Mouse (Mus musculus): Measurements from ENCODE around the gene Sumf2.
A peak's percentile ranks its signal among the peaks of the same experiment; 100 is the strongest.
"Not testable (repeated sequence)": the region's sequence is repeated elsewhere in the genome, so short reads cannot be mapped to it uniquely, and the experiment has no call there.

Gene Sumf2

GRCm38 (mm10) chr5:129846752-129847557 lies at the start of gene Sumf2:
Sumf2 (plus strand) TSS chr5:129846986.
- DNase-seq (ENCODE audit: extremely low read depth, low read depth, low spot score) = peak; percentile 58

GRCm38 (mm10) chr5:129844848-129845247 lies 1.9 kb upstream of the Sumf2 start:
- peak; percentile 59 for DNase-seq (ENCODE audit: extremely low read depth, low read depth, low spot score)

- DNase-seq (ENCODE audit: extremely low read depth, low read depth, low spot score) = no peak
These were observed 703 bp downstream of the Sumf2 start for GRCm38 (mm10) chr5:129847558-129847820.

GRCm38 (mm10) chr5:129855163-129855562 lies 8.4 kb downstream of the Sumf2 start:
- DNase-seq (ENCODE audit: extremely low read depth, low read depth, low spot score) = no peak

DNA sequence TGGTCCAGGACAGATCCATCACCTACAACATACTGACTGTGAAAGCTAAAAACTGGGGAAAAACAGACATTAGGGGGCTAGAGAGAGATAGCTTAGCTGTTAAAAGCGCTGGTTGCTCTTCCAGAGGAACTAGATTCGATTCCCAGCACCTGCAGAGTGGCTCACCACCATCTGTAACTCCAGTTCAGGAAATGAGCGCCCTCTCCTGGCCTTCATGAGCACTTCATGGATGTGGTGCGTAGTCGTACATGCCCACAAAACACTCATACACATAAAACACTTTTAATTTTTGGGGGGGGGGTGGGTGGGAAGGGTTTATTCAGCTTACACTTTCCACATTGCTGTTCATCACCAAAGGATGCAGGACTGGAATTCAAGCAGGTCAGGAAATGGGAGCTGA lies 9.6 kb downstream of the Sumf2 start:
- DNase-seq (ENCODE audit: extremely low read depth, low read depth, low spot score) = no peak

DNA sequence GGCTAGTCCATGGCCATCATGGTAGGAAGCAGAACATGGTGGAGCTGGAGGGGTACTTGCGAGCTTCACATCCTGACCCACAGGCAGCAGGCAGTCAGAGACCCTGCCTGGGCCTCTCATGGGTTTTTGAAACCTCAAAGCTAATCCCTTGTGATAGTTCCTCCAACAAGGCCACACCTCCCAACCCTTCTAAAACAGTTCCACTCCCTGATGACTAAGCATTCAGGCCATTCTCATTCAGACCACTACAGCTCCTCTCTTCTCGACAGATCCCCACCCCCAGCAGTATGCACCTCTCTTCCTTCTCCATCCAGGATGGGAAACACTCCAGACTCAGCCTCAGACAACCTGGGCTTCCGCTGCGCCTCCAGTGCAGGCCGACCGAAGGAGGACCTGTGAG lies 15.5 kb downstream of the Sumf2 start:
- DNase-seq (ENCODE audit: extremely low read depth, low read depth, low spot score) = no peak

GRCm38 (mm10) chr5:129864467-129864866 lies 17.7 kb downstream of the Sumf2 start:
- no peak for DNase-seq (ENCODE audit: extremely low read depth, low read depth, low spot score)

GRCm38 (mm10) chr5:129865841-129866240 lies 19.1 kb downstream of the Sumf2 start:
- DNase-seq (ENCODE audit: extremely low read depth, low read depth, low spot score) = no peak

GRCm38 (mm10) chr5:129869238-129869995 lies 22.6 kb downstream of the Sumf2 start:
- no peak for DNase-seq (ENCODE audit: extremely low read depth, low read depth, low spot score)

DNA sequence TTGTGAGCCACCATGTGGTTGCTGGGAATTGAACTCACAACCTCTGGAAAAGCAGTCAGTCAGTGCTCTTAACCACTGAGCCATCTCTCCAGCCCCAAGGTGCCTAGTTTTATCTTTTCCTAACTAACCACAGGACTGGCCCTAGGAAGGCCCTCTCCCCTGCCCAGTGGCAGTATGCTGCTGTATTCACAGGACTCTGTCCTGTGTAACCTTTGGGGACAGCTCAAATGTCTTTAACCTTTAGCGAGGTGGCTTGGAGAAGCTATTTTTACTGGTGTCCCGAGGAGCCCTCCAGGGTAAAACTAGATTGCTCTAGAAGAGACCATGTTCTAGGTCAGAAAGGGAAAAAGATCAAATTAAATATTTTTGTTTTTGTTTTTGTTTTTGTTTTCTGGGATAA lies 24.5 kb downstream of the Sumf2 start:
- no peak for DNase-seq (ENCODE audit: extremely low read depth, low read depth, low spot score)

- DNase-seq (ENCODE audit: extremely low read depth, low read depth, low spot score) = no peak
These were observed 27.2 kb downstream of the Sumf2 start for GRCm38 (mm10) chr5:129873942-129874341.

DNA sequence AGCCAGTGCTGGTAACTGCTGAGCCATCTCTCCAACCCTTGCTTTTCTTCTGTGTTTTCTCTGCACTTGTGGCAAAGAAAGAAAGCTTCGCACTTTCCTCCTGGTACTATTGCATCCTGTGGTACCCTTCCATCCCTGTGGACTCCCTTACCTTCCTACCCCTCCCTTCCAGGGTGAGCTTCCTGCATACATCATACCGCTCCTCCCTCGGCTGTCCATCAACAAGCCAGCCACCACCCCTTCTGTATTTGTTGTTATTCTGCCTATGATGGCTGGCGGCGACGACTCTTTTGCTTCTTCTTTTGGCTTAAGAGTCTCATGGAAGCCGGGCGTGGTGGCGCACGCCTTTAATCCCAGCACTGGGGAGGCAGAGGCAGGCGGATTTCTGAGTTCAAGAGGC lies 28.3 kb downstream of the Sumf2 start:
- DNase-seq (ENCODE audit: extremely low read depth, low read depth, low spot score) = no peak

DNA sequence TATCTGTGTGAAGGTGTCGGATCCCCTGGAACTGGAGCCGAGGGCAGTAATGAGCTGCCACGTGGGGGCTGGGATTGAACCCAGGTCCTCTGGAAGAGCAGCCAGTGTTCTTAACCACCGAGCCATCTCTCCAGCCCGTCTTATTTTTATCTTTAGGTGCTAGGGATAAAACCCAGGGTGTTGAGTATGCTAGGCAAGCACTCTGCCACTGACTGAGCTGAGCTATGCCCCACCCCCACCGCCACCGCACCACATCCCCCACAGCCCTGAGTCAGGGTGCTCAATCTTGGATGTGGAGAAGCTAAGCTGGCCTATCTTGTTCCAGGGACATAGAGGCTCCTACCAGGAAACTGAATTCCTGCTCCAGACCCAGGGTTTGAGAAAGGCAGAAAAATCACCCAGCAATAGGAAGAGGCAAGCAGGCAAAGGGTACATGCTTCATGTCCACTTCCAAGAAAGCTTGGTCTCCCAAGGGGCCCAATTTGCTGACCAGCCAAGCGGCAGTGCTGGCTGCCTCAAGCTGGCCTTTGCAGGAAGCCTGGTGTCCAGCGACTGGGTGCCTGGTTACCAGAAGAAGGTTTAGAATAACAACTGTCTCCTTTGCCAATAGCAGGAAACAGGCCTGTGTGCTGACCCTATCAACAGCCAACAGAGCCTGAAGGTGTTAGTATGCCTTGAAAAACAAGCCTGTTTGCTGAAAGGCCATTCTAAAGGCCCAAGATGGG lies 31.1 kb downstream of the Sumf2 start:
- no peak for DNase-seq (ENCODE audit: extremely low read depth, low read depth, low spot score)

- DNase-seq (ENCODE audit: extremely low read depth, low read depth, low spot score) = no peak
These were observed 32.2 kb downstream of the Sumf2 start for GRCm38 (mm10) chr5:129878946-129879345.

DNA sequence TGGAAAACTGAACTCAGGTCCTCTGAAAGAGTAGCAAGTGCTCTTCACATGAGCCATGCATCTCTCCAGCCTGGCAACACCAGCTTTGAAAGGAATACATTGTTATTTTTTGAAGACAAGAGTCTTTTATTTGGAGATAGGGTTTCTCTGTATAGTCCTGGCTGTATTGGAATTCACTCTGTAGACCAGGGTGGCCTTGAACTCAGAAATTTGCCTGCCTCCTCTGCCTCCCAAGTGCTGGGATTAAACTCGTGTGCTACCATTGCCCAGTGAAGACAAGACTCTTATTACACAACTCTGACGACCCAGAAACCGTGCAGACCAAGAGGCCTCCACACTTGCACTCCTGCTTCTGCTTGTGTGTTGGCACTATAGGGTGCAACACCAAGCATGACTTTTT lies 33.1 kb downstream of the Sumf2 start:
- no peak for DNase-seq (ENCODE audit: extremely low read depth, low read depth, low spot score)

DNA sequence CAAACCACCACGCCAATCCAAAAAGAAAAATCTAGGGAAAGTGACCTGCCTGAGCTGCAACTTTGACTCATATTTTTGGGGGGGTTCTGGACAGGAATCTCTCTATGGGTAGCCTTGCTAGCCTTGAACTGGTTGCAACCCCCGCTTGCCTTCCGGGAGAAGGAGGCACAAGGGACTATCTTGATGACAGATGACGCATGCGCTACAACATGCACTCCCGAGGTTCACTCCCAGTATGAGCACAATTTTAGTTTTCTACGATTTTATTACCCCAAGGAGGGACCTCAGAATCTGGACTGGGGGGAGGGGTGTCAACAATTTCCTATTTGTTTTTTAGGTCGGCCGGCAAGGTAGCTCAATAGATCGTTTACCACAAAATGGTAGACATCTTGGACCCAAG lies 39.5 kb downstream of the Sumf2 start:
- no peak for DNase-seq (ENCODE audit: extremely low read depth, low read depth, low spot score)

DNA sequence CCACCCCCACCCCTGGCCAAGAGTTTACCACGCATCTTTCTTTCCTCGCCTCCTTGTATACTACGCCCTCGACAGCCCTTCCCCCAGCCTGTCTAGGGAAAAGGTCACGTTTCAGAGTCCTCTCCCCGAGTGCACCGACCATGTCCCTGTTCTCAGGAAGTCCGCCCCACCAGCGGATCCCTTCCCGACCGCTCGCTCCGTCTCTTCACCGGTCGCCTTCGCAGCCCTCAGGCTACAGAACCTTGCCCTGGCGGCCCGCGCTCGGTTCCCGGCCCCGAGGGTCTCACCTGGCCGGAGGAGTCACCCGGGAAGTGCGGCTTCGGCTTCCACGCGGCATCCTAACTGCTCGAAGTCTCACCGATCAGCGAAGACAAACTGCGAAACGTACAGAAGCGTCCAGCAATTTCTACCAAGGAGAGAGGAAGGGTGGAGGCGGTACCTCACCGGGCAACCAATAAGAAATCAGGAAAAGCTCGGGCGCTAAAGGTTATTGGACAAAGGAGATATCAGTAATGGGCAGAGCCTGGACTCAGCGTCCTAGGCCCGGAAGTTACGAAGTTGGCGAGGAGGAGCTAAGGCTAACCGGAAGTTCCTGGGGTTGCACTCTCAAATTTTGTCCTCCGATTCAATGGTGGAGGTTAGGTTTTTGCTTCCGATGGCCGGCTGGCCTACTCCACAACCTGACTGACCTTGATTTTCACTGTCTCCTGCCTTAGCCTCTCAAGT lies 40.3 kb downstream of the Sumf2 start, which contains the start of gene Chchd2:
Chchd2 (minus strand) TSS at position 560 of the 726 bp plus-strand sequence.
- peak; percentile 95 for DNase-seq (ENCODE audit: extremely low read depth, low read depth, low spot score)

GRCm38 (mm10) chr5:129890390-129890789 lies 43.6 kb downstream of the Sumf2 start:
- not testable (repeated sequence) for DNase-seq (ENCODE audit: extremely low read depth, low read depth, low spot score)

DNA sequence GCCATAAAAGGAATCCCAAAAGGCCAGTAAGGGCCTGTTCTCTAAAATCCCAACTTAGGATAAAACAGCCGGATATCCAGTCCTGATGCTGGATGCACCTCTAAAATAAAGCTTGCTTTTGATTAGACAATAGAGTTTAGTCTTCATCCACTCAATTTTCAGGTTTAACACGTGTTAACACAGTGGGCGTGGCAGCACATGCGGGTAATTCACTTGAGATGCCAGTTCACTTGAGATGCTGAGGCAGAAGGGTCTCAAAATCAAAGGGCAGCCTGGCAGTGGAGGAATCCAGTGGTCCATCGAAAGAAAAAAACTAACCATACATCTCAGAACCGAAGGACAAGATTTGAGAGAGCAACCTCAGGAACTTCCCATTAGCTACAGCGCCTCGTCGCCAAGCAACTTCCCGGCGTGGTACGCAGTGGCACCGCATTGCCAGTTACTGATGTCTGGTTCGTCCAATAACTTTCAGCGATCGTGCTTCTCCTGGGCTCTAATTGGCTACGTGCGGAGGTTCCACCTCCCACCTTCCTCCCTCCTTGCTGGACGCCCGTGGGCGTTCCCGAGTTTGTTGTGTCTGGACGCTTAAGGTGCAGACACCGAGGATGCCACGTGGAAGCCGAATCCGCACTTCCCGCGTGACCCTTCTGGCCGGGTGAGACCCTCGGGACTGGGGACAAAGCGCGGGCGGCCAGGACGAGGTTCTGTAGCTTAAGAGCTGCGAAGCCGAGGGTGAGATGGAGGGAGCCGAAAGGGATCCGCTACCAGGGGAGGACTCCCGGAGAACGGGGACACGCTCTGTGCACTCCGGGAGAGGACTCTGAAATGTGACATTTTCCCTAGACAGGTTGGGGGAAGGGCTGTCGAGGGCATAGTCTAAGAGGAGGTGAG lies 48.7 kb downstream of the Sumf2 start, which contains the start of gene Zbed5:
Zbed5 (plus strand) TSS at position 526 of the 891 bp plus-strand sequence.
- peak; percentile 52 for DNase-seq (ENCODE audit: extremely low read depth, low read depth, low spot score)

- DNase-seq (ENCODE audit: extremely low read depth, low read depth, low spot score) = no peak
These were observed 51.7 kb downstream of the Sumf2 start, which contains the start of gene Phkg1 for GRCm38 (mm10) chr5:129898449-129898848. Phkg1 (minus strand) TSS chr5:129898549.
